Mouse (Mus musculus): ENCODE measurements around the gene Cacna1c.

- no peak for TF ChIP-seq CTCF (IDR thresholded peaks at IDR 0.05; ENCODE audit: borderline replicate concordance, extremely low read depth, insufficient read depth, insufficient read length)
- TF ChIP-seq POLR2A (IDR thresholded peaks at IDR 0.05; ENCODE audit: borderline replicate concordance, extremely low read depth, insufficient read depth, insufficient read length, poor library complexity, severe bottlenecking) = no peak
Observed at GRCm38 (mm10) chr6:119039293-119039692, 156.9 kb downstream of the Cacna1c start.
